Mouse (Mus musculus) midbrain, embryonic 13.5 days (tissue): ENCODE data around the gene A4gnt. TPM values are rescaled to one million over a fixed set of nuclear protein-coding genes. Genes with fewer than 3 reads are reported as not detected.
"Not testable (repeated sequence)": the region's sequence is repeated elsewhere in the genome, so short reads cannot be mapped to it uniquely, and the experiment has no call there.

Experiments
- ATAC-seq: fragments of 200-750 bp; cut with Nextera tagmentation; 2 replicates; pipeline ENCODE4 v1.8.0; 2017; ENCODE audit warnings: mild to moderate bottlenecking, moderate TSS enrichment, moderate library complexity
- H3K27ac ChIP-seq: fragments of 300-500 bp; sonication (generic); 2 replicates; pipeline ENCODE4 v1.5.1; 2015; ENCODE audit warnings: inconsistent platforms, mild to moderate bottlenecking, moderate library complexity
- H3K27me3 ChIP-seq: fragments of 300-500 bp; sonication (generic); 2 replicates; pipeline ENCODE4 v1.6.1; 2015; ENCODE audit warnings: mild to moderate bottlenecking, inconsistent platforms
- H3K36me3 ChIP-seq: fragments of 300-500 bp; sonication (generic); 2 replicates; pipeline ENCODE4 v1.6.1; 2015; ENCODE audit warnings: mild to moderate bottlenecking, inconsistent platforms
- H3K4me1 ChIP-seq: fragments of 300-500 bp; sonication (generic); replicated peaks from 2 replicates; pipeline ENCODE4 v1.6.1; 2015; ENCODE audit warnings: inconsistent platforms
- H3K4me2 ChIP-seq: fragments of 300-500 bp; sonication (generic); replicated peaks from 2 replicates; pipeline ENCODE4 v1.6.1; 2015; ENCODE audit warnings: moderate library complexity, mild to moderate bottlenecking, inconsistent platforms
- H3K4me3 ChIP-seq: fragments of 300-500 bp; sonication (generic); replicated peaks from 2 replicates; pipeline ENCODE4 v1.5.1; 2015; ENCODE audit warnings: mild to moderate bottlenecking, inconsistent platforms
- H3K9ac ChIP-seq: fragments of 300-500 bp; sonication (generic); replicated peaks from 2 replicates; pipeline ENCODE4 v1.6.1; 2015; ENCODE audit warnings: mild to moderate bottlenecking, inconsistent platforms
- H3K9me3 ChIP-seq: fragments of 300-500 bp; sonication (generic); 2 replicates; pipeline ENCODE4 v1.6.1; 2016; ENCODE audit warnings: mild to moderate bottlenecking, inconsistent platforms
- WGBS: fragments of 180-500 bp; shearing (Covaris S2); methylation state at CpG from one replicate; pipeline ENCODE4 v1.1.7; 2015; 5-methylcytosine and 5-hydroxymethylcytosine counted together
- polyA plus RNA-seq: library from polyadenylated mRNA; unstranded; fragments of >200 nt; fragmentation: Nextera tagmentation; extraction: Ambion mirVana; gene quantifications from 2 replicates; pipeline ENCODE4 v1.2.1, GENCODE M21; 2015

A4gnt gene
- polyA plus RNA-seq: not detected in 2 replicates

DNA sequence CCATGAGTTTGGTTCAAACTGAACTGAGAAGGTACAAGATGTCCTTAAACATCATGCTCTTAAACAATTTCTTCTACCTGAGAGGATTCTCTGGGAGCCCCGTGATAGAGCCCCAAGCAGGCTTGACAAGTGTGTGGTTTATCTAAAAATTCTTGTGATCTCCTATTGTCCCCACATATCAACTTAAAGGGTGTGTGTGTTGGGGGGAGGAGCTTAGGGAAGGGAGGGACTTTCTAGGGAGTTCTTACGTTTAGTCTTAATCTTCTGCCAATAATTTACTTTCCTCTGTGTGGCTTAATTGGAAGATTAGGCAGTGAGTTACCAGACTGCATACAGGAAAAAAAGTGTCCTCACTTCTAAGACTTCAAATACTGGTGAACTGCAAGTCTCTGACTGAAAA is at the start of gene A4gnt:
A4gnt (plus strand) TSS at position 301 of the 400 bp plus-strand sequence.
- H3K27ac ChIP-seq: no peak within 1 kb of the TSS

GRCm38 (mm10) chr9:99563714-99564113 is 48.6 kb upstream of the A4gnt start:
- no peak overlapping the region for H3K4me3 ChIP-seq
- H3K27me3 ChIP-seq: no peaks in the 10 kb centered on the region
- no peak overlapping the region for H3K9ac ChIP-seq
- no peaks in the 10 kb centered on the region for H3K9me3 ChIP-seq
- H3K36me3 ChIP-seq: no peaks in the 10 kb centered on the region
- no peak overlapping the region for H3K4me2 ChIP-seq
- 28% methylated on average over 11 of the region's 11 CpGs for WGBS
- no peak overlapping the region for H3K27ac ChIP-seq
- peaks cover 29% of the 10 kb centered on the region for H3K4me1 ChIP-seq
- ATAC-seq: no peak

More for the DNA sequence above, at the start of gene A4gnt:
- no peaks in the 10 kb centered on the region for H3K27me3 ChIP-seq
- no peak within 1 kb of the TSS for H3K4me2 ChIP-seq
- H3K4me1 ChIP-seq: no peaks in the 10 kb centered on the region
- H3K36me3 ChIP-seq: no peaks in the 10 kb centered on the region
- no peak within 1 kb of the TSS for H3K4me3 ChIP-seq
- WGBS: 63% methylated on average over 2 of the region's 2 CpGs
- no peak for ATAC-seq
- H3K9ac ChIP-seq: no peak within 1 kb of the TSS
- no peaks in the 10 kb centered on the region for H3K9me3 ChIP-seq

GRCm38 (mm10) chr9:99568023-99568346 is 44.3 kb upstream of the A4gnt start:
- peaks cover 10% of the 10 kb centered on the region for H3K27me3 ChIP-seq
- H3K4me1 ChIP-seq: peaks cover 35% of the 10 kb centered on the region
- peak overlapping the region; percentile 96 for H3K4me3 ChIP-seq
- 2% methylated on average over 15 of the region's 15 CpGs for WGBS
- peak overlapping the region; percentile 94 for H3K9ac ChIP-seq
- no peaks in the 10 kb centered on the region for H3K9me3 ChIP-seq
- ATAC-seq: peak; percentile 83
- peak overlapping the region; percentile 93 for H3K4me2 ChIP-seq
- H3K27ac ChIP-seq: peak overlapping the region; percentile 96
- H3K36me3 ChIP-seq: no peaks in the 10 kb centered on the region

GRCm38 (mm10) chr9:99568347-99569070 is 43.8 kb upstream of the A4gnt start, which contains the start of gene Armc8:
Gene Armc8, minus strand, starts transcription at chr9:99568899.
- H3K27ac ChIP-seq: peak within 1 kb of the TSS; percentile 96
- peak within 1 kb of the TSS; percentile 96 for H3K4me3 ChIP-seq
- peak within 1 kb of the TSS; percentile 93 for H3K4me2 ChIP-seq
- under 1% methylated on average over 69 of the region's 70 CpGs for WGBS
- H3K27me3 ChIP-seq: peaks cover 10% of the 10 kb centered on the region
- no peaks in the 10 kb centered on the region for H3K9me3 ChIP-seq
- H3K4me1 ChIP-seq: peaks cover 34% of the 10 kb centered on the region
- peak within 1 kb of the TSS; percentile 94 for H3K9ac ChIP-seq
- peak; percentile 95 for ATAC-seq
- no peaks in the 10 kb centered on the region for H3K36me3 ChIP-seq

DNA sequence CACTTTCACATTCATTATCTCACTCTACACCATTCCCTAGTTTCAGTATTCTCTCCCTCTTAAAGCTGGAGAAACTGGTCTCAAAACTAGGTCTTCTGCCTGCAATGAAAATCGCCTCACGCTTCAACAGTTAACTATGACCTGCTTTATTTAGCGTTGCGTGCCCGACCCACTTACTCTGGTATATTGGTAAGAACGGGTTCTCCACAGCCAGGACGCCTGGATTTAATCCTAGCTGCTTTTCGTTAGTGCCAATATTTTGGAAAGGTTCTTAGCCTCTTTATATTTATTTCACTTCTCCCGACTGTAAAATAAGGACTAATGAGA is 43.3 kb upstream of the A4gnt start:
- WGBS: 2% methylated on average over 9 of the region's 9 CpGs

DNA sequence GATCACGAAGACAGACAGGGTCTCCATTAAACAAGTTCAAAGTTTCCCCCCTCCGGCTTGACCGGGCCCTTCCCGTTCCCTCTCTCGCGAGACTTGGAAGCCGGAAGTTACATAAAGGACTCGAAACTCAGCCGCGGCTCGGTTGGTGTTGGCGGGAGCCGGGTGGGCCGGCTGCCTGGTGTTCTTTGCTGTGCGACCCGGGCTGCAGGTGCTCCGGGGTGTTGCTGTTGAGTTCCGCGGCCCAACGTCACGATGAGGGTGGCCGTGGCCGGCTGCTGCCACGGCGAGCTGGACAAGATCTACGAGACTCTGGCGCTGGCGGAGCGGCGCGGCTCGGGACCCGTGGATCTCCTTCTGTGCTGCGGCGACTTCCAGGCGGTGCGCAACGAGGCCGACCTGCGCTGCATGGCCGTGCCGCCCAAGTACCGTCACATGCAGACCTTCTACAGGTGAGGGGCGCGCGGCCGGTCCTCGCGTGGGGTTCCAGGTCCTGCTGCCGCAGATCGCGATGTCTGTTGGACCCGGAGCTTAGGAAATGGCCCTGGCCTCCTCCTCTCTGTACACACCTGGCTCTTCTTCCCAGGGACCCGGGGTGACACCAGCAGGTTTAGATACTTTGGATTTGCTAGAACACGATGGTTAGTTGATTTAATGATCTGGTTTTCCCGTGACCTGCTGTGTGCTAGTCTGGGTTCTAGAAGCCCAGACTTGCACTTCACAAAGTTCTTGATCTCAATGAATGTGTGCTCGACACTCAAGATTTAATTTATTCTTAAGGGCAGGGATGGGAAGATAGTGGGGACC is 36.4 kb upstream of the A4gnt start, which contains the start of gene Dbr1:
Dbr1 (plus strand) TSS at position 123 of the 804 bp plus-strand sequence.
- under 1% methylated on average over 57 of the region's 57 CpGs for WGBS
- peak; percentile 97 for ATAC-seq

More for the DNA sequence above, 43.3 kb upstream of the A4gnt start:
- peak overlapping the region; percentile 94 for H3K9ac ChIP-seq
- peaks cover 29% of the 10 kb centered on the region for H3K4me1 ChIP-seq
- peak; percentile 57 for ATAC-seq
- H3K4me2 ChIP-seq: peak overlapping the region; percentile 93
- peak overlapping the region; percentile 96 for H3K27ac ChIP-seq
- no peaks in the 10 kb centered on the region for H3K36me3 ChIP-seq
- peak overlapping the region; percentile 96 for H3K4me3 ChIP-seq
- H3K27me3 ChIP-seq: peaks cover 10% of the 10 kb centered on the region
- no peaks in the 10 kb centered on the region for H3K9me3 ChIP-seq

DNA sequence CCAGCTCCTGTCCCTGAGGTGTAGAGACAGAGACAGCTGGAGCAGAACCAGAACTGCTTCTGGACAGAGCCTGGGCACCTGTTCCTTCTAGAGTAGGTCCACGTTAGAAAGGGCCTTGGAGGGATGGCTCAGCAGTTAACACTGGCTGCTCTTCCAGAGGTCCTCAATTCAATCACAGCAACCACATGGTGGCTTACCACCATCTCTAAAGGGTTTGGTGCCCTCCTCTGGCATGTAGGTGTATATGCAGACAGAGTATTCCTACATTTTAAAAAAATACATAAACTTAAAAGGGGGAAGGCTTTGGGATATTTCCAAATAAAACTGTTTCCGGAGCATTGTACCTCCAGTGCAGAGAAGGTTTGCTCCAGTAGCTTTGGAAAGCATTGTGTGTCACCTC is 31.6 kb upstream of the A4gnt start:
- Histone ChIP-seq H3K9ac (no peak overlapping the region), H3K4me3 (no peak overlapping the region), H3K27ac (no peak overlapping the region), H3K4me2 (no peak overlapping the region), H3K9me3 (no peaks in the 10 kb centered on the region), H3K36me3 (peaks cover 50% of the 10 kb centered on the region), H3K27me3 (no peaks in the 10 kb centered on the region), H3K4me1 (peaks cover 17% of the 10 kb centered on the region)
- ATAC-seq: no peak
- 55% methylated on average over 2 of the region's 2 CpGs for WGBS

More for the DNA sequence above, 36.4 kb upstream of the A4gnt start, which contains the start of gene Dbr1:
- Histone ChIP-seq H3K27me3 (peaks cover 6% of the 10 kb centered on the region), H3K9ac (peak within 1 kb of the TSS; percentile 91), H3K9me3 (no peaks in the 10 kb centered on the region), H3K4me1 (peaks cover 17% of the 10 kb centered on the region), H3K4me3 (peak within 1 kb of the TSS; percentile 81), H3K27ac (peak within 1 kb of the TSS; percentile 81), H3K36me3 (peaks cover 13% of the 10 kb centered on the region), H3K4me2 (peak within 1 kb of the TSS; percentile 86)

- no peak overlapping the region for H3K27ac ChIP-seq
- 27% methylated on average over 8 of the region's 8 CpGs for WGBS
- no peak overlapping the region for H3K9ac ChIP-seq
- peaks cover 25% of the 10 kb centered on the region for H3K36me3 ChIP-seq
- H3K27me3 ChIP-seq: no peaks in the 10 kb centered on the region
- no peak for ATAC-seq
- H3K4me3 ChIP-seq: no peak overlapping the region
- H3K4me2 ChIP-seq: no peak overlapping the region
- H3K9me3 ChIP-seq: no peaks in the 10 kb centered on the region
- no peaks in the 10 kb centered on the region for H3K4me1 ChIP-seq
Measured at GRCm38 (mm10) chr9:99587505-99588202, 24.6 kb upstream of the A4gnt start.

DNA sequence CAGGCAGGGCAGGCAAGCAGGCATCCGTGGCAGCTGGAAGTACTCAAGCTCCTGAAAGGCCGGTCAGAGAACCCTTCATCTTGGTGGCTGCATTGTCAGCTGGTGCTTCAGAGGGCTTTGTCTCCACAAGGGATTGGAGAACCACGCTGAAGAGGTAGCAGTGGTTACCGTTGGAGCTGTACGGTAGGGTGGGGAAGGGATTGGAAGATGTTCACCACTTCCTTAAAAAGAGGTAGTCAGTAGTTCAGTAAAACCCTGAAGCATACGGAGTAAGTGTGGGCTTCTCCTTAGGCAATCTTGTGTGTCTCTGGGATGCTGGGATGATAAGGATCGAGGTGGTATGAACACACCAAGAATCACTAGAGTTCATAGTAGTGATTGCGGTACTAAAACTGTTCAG is 21.2 kb upstream of the A4gnt start:
- no peak overlapping the region for H3K27ac ChIP-seq
- no peak overlapping the region for H3K4me3 ChIP-seq
- H3K4me2 ChIP-seq: no peak overlapping the region
- WGBS: 77% methylated on average over 8 of the region's 8 CpGs
- no peak for ATAC-seq
- H3K36me3 ChIP-seq: no peaks in the 10 kb centered on the region
- H3K9me3 ChIP-seq: no peaks in the 10 kb centered on the region
- H3K4me1 ChIP-seq: no peaks in the 10 kb centered on the region
- H3K27me3 ChIP-seq: no peaks in the 10 kb centered on the region
- H3K9ac ChIP-seq: no peak overlapping the region

DNA sequence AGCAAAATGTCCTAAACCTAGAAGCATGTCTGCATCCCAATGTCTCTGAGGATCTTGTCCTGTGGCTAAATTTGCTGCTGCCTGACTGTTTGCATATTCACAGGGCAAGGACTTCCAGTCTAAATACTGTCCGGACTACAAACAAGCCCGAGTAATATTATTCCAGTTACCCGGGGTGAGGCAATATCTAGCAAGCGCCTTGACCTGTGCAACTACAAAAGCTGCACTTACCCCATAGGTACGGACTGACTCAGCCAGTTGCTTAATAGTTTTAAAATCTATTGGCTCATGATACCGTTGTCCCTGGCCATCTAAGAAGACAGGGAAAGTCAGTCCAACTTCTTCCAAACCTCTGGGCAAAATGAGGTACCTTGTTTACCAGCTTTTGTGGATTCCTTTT is 13.2 kb upstream of the A4gnt start:
- not testable (repeated sequence) for H3K36me3 ChIP-seq, H3K4me3 ChIP-seq, H3K27me3 ChIP-seq, H3K9ac ChIP-seq, ATAC-seq, H3K27ac ChIP-seq, H3K4me2 ChIP-seq, H3K4me1 ChIP-seq, H3K9me3 ChIP-seq
- WGBS: 93% methylated on average over 6 of the region's 6 CpGs

DNA sequence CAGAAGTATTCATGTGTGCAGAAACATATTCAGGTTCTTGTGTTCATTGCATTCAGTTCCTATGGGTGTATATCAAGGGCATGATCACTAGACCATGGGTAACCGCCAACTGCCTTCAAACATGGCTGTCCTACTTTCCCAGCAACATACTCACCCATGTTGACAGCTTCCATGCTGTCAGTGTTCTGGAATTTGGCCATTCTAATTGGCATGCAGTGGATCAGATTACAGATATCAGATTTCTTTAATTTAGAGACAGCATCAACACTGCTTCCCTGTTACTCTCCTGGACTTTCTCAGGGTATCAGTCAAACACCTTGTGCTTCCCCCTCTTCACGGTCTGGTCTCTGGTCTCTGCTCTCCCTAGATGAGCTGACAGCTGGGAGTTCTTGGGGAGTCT is 8.7 kb upstream of the A4gnt start:
- no peaks in the 10 kb centered on the region for H3K36me3 ChIP-seq
- H3K27ac ChIP-seq: no peak overlapping the region
- no peak overlapping the region for H3K4me2 ChIP-seq
- no peak for ATAC-seq
- H3K4me3 ChIP-seq: no peak overlapping the region
- no peaks in the 10 kb centered on the region for H3K9me3 ChIP-seq
- WGBS: 86% methylated on average over 2 of the region's 2 CpGs
- H3K9ac ChIP-seq: no peak overlapping the region
- H3K27me3 ChIP-seq: no peaks in the 10 kb centered on the region
- H3K4me1 ChIP-seq: no peaks in the 10 kb centered on the region

DNA sequence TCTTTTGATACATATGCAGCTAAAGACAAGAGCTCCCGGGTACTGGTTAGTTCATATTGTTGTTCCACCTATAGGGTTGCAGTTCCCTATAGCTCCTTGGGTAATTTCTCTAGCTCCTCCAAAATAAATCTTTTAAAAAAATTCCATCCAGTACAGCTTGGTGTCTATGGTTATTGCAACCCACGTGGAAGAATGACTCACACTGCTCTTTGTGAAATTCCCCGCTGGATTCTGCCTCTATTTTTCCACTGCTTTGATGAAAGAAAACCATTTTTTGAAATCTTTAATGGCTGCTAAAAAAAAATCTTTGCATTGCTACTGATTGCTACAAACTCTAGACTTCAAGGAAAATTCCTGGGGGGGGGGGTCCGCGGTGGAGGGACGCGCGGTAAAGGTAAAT is 7.4 kb downstream of the A4gnt start:
- Histone ChIP-seq H3K9me3 (no peaks in the 10 kb centered on the region), H3K4me3 (no peak overlapping the region), H3K27ac (no peak overlapping the region), H3K36me3 (no peaks in the 10 kb centered on the region), H3K27me3 (no peaks in the 10 kb centered on the region), H3K9ac (no peak overlapping the region), H3K4me1 (no peaks in the 10 kb centered on the region), H3K4me2 (no peak overlapping the region)
- no peak for ATAC-seq
- 94% methylated on average over 8 of the region's 8 CpGs for WGBS
